Mouse (Mus musculus): ENCODE measurements around the gene Dedd. TPM values are rescaled to one million over a fixed set of nuclear protein-coding genes. Genes with fewer than 3 reads are reported as not detected.

The Dedd gene
- polyA plus RNA-seq, 2 experiments = 15.3 to 18.9 TPM

GRCm38 (mm10) chr1:171358421-171358820 is 29.5 kb downstream of the Dedd start:
- H3K4me3 ChIP-seq (ENCODE audit: insufficient read depth in 1 of 2, low read depth in 2 of 2, low read length in 2 of 2) = no peak overlapping the region
- peaks cover 4% of the 10 kb centered on the region; the same call in 1 of the 2 replicates for H3K36me3 ChIP-seq (replicated peaks; ENCODE audit: control insufficient read depth, insufficient read depth, low read depth)
- WGBS (ENCODE audit: insufficient replicate concordance) = 61% methylated on average over 4 of the region's 4 CpGs
- H3K4me2 ChIP-seq (ENCODE audit: low read depth) = no peak overlapping the region
- no peak for TF ChIP-seq EP300 (IDR thresholded peaks at IDR 0.05; ENCODE audit: low read depth)
- TF ChIP-seq CTCF (IDR thresholded peaks at IDR 0.05; ENCODE audit: low read depth) = peak; percentile 73
- H3K9me3 ChIP-seq (ENCODE audit: control insufficient read depth, low read length) = no peaks in the 10 kb centered on the region
- peaks cover 6 to 11% of the 10 kb centered on the region in 2 experiments for H3K4me1 ChIP-seq (replicated peaks; ENCODE audit: control insufficient read depth in 2 of 2, insufficient read depth in 2 of 2, low read length in 1 of 2)
- no peaks in the 10 kb centered on the region for H3K27me3 ChIP-seq (ENCODE audit: control insufficient read depth, insufficient read depth, low read length)
- DNase-seq (ENCODE audit: low read depth in 3 of 3, low spot score in 3 of 3) (peak in 2 of 3 experiments; percentile 35 to 47), ATAC-seq (ENCODE audit: insufficient read depth) (no peak)
- H3K9ac ChIP-seq (replicated peaks) = no peak overlapping the region
- no peak overlapping the region for H3K27ac ChIP-seq

GRCm38 (mm10) chr1:171360253-171360652 is 31.3 kb downstream of the Dedd start:
- Histone ChIP-seq H3K9me3 (ENCODE audit: control insufficient read depth, low read length) (no peaks in the 10 kb centered on the region), H3K4me2 (ENCODE audit: low read depth) (peak overlapping the region; percentile 75), H3K4me3 (ENCODE audit: insufficient read depth in 1 of 2, low read depth in 2 of 2, low read length in 2 of 2) (peak overlapping the region; percentile 59 to 84), H3K36me3 (replicated peaks; ENCODE audit: control insufficient read depth, insufficient read depth, low read depth) (peaks cover 4% of the 10 kb centered on the region; the same call in 1 of the 2 replicates), H3K4me1 (replicated peaks; ENCODE audit: control insufficient read depth in 2 of 2, insufficient read depth in 2 of 2, low read length in 1 of 2) (peaks cover 6 to 11% of the 10 kb centered on the region in 2 experiments), H3K9ac (replicated peaks) (peak overlapping the region; percentile 65), H3K27ac (no peak overlapping the region), H3K27me3 (ENCODE audit: control insufficient read depth, insufficient read depth, low read length) (no peaks in the 10 kb centered on the region)
- no peak for DNase-seq (ENCODE audit: low read depth in 3 of 3, low spot score in 3 of 3)
- ATAC-seq (ENCODE audit: insufficient read depth) = no peak; the same call in 1 of the 2 replicates
- TF ChIP-seq EP300 (IDR thresholded peaks at IDR 0.05; ENCODE audit: low read depth) (no peak), CTCF (IDR thresholded peaks at IDR 0.05; ENCODE audit: low read depth) (no peak; the same call in 1 of the 2 replicates)
- WGBS (ENCODE audit: insufficient replicate concordance) = 21% methylated on average over 26 of the region's 26 CpGs

GRCm38 (mm10) chr1:171360656-171361055 is 31.7 kb downstream of the Dedd start, which contains the start of gene Klhdc9:
TSS of gene Klhdc9 (minus strand) at chr1:171360798.
- peak within 1 kb of the TSS; percentile 59 to 84 for H3K4me3 ChIP-seq (ENCODE audit: insufficient read depth in 1 of 2, low read depth in 2 of 2, low read length in 2 of 2)
- ATAC-seq (ENCODE audit: insufficient read depth) (peak; percentile 86), DNase-seq (ENCODE audit: low read depth in 3 of 3, low spot score in 3 of 3) (peak; percentile 74 to 90 (median 88))
- peak within 1 kb of the TSS; percentile 65 for H3K9ac ChIP-seq (replicated peaks)
- H3K27ac ChIP-seq = peak within 1 kb of the TSS; percentile 3; the same call in 1 of the 2 replicates
- 2% methylated on average over 21 of the region's 21 CpGs for WGBS (ENCODE audit: insufficient replicate concordance)
- H3K4me2 ChIP-seq (ENCODE audit: low read depth) = peak within 1 kb of the TSS; percentile 75
- H3K9me3 ChIP-seq (ENCODE audit: control insufficient read depth, low read length) = no peaks in the 10 kb centered on the region
- TF ChIP-seq CTCF (IDR thresholded peaks at IDR 0.05; ENCODE audit: low read depth) (no peak), EP300 (IDR thresholded peaks at IDR 0.05; ENCODE audit: low read depth) (no peak)
- H3K27me3 ChIP-seq (ENCODE audit: control insufficient read depth, insufficient read depth, low read length) = no peaks in the 10 kb centered on the region
- H3K36me3 ChIP-seq (replicated peaks; ENCODE audit: control insufficient read depth, insufficient read depth, low read depth) = peaks cover 4% of the 10 kb centered on the region; the same call in 1 of the 2 replicates
- peaks cover 6 to 11% of the 10 kb centered on the region in 2 experiments for H3K4me1 ChIP-seq (replicated peaks; ENCODE audit: control insufficient read depth in 2 of 2, insufficient read depth in 2 of 2, low read length in 1 of 2)

DNA sequence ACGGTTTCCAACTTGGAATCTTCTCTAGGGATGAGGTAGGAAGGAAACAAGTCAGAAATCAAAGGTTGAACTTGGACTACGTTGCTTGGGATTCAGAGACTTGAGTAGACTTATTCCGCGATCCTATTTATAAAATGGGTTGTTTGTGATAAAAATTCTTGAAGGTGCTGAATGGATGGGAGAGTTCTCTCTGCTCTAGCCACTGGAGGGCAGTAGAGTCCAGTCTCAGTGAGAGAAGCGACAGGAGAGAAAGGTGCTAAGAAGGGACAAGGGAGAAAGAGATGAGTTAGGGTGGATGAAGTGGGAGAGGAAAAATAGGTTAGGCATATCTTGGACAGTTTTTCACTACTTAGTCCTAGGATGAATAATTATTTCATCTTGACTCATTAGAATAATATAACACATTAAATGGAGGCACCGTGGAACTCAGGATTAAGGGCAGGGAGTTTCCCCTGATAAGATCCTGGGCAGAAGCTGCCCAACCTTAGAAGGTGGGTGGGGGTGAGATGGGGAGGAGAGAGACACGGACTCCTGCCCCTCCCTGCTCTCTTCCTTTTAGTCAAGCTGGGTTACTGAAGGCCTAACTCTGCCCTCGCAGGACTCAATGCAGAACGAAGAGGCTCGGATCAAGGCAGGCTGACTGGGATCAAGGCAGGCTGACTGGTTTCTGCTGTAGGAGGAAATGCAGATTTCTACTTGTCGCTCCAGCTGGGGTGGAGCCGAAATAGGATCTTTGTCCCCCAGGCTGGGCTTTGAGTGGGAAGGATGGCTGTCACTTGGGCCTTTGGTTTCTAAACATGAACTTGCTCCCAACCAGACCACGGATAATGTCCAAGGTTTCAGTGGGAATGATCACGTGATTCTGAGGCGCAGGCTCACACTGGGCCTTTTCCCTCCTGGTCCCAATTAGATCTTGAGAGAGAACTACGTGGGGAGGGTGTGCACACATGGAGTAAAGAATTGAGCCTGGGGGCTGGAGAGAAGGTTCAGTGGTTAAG is 32.5 kb downstream of the Dedd start:
- peak; percentile 77 for ATAC-seq (ENCODE audit: insufficient read depth)
- peak overlapping the region; percentile 59 to 84 for H3K4me3 ChIP-seq (ENCODE audit: insufficient read depth in 1 of 2, low read depth in 2 of 2, low read length in 2 of 2)

GRCm38 (mm10) chr1:171365934-171366333 is 37.0 kb downstream of the Dedd start:
- H3K9ac ChIP-seq (replicated peaks) = no peak overlapping the region
- H3K4me1 ChIP-seq (replicated peaks; ENCODE audit: control insufficient read depth in 2 of 2, insufficient read depth in 2 of 2, low read length in 1 of 2) = peaks cover 4 to 6% of the 10 kb centered on the region in 2 experiments
- TF ChIP-seq CTCF (IDR thresholded peaks at IDR 0.05; ENCODE audit: low read depth) (no peak), EP300 (IDR thresholded peaks at IDR 0.05; ENCODE audit: low read depth) (no peak)
- 50% methylated on average over 7 of the region's 7 CpGs for WGBS (ENCODE audit: insufficient replicate concordance)
- no peak for ATAC-seq (ENCODE audit: insufficient read depth)
- H3K9me3 ChIP-seq (ENCODE audit: control insufficient read depth, low read length) = no peaks in the 10 kb centered on the region
- no peak overlapping the region for H3K4me3 ChIP-seq (ENCODE audit: insufficient read depth in 1 of 2, low read depth in 2 of 2, low read length in 2 of 2)
- no peak overlapping the region for H3K27ac ChIP-seq
- no peaks in the 10 kb centered on the region for H3K27me3 ChIP-seq (ENCODE audit: control insufficient read depth, insufficient read depth, low read length)
- H3K4me2 ChIP-seq (ENCODE audit: low read depth) = no peak overlapping the region
- DNase-seq (ENCODE audit: low read depth in 3 of 3, low spot score in 3 of 3) = no peak
- no peaks in the 10 kb centered on the region for H3K36me3 ChIP-seq (replicated peaks; ENCODE audit: control insufficient read depth, insufficient read depth, low read depth)

More for the DNA sequence above, 32.5 kb downstream of the Dedd start:
- Histone ChIP-seq H3K9me3 (ENCODE audit: control insufficient read depth, low read length) (no peaks in the 10 kb centered on the region), H3K4me1 (replicated peaks; ENCODE audit: control insufficient read depth in 2 of 2, insufficient read depth in 2 of 2, low read length in 1 of 2) (peaks cover 6 to 11% of the 10 kb centered on the region in 2 experiments), H3K27ac (peak overlapping the region; percentile 3; the same call in 1 of the 2 replicates), H3K9ac (replicated peaks) (peak overlapping the region; percentile 65), H3K27me3 (ENCODE audit: control insufficient read depth, insufficient read depth, low read length) (no peaks in the 10 kb centered on the region), H3K4me2 (ENCODE audit: low read depth) (peak overlapping the region; percentile 75), H3K36me3 (replicated peaks; ENCODE audit: control insufficient read depth, insufficient read depth, low read depth) (peaks cover 4% of the 10 kb centered on the region; the same call in 1 of the 2 replicates)
- DNase-seq (ENCODE audit: low read depth in 3 of 3, low spot score in 3 of 3) = peak; percentile 70 to 85 (median 74)
- WGBS (ENCODE audit: insufficient replicate concordance) = 40% methylated on average over 16 of the region's 16 CpGs
- TF ChIP-seq EP300 (IDR thresholded peaks at IDR 0.05; ENCODE audit: low read depth) (no peak), CTCF (IDR thresholded peaks at IDR 0.05; ENCODE audit: low read depth) (peak; percentile 88)
